Mouse (Mus musculus) embryonic facial prominence, embryonic 15.5 days (tissue): ENCODE results near the gene Haus2. TPM values are rescaled to one million over a fixed set of nuclear protein-coding genes. Genes with fewer than 3 reads are reported as not detected.
"Not testable (repeated sequence)": the region's sequence is repeated elsewhere in the genome, so short reads cannot be mapped to it uniquely, and the experiment has no call there.

ENCODE experiments used
- ATAC-seq: fragments of 200-750 bp; cut with Nextera tagmentation; 2 replicates; pipeline ENCODE4 v1.8.0; 2017; ENCODE audit warnings: low read depth, moderate TSS enrichment; ENCODE audit not compliant: insufficient number of reproducible peaks, low FRiP score, low TSS enrichment
- H3K27ac ChIP-seq: fragments of 300-500 bp; sonication (generic); replicated peaks from 2 replicates; pipeline ENCODE4 v1.5.1; 2015; ENCODE audit warnings: mild to moderate bottlenecking, inconsistent platforms
- H3K27me3 ChIP-seq: fragments of 300-500 bp; sonication (generic); 2 replicates; pipeline ENCODE4 v1.6.1; 2015; ENCODE audit warnings: inconsistent platforms
- H3K36me3 ChIP-seq: fragments of 300-500 bp; sonication (generic); 2 replicates; pipeline ENCODE4 v1.6.1; 2015; ENCODE audit warnings: mild to moderate bottlenecking, inconsistent platforms
- H3K4me1 ChIP-seq: fragments of 300-500 bp; sonication (generic); 2 replicates; pipeline ENCODE4 v1.6.1; 2015; ENCODE audit warnings: inconsistent platforms
- H3K4me2 ChIP-seq: fragments of 300-500 bp; sonication (generic); replicated peaks from 2 replicates; pipeline ENCODE4 v1.6.1; 2015; ENCODE audit warnings: mild to moderate bottlenecking, inconsistent platforms
- H3K4me3 ChIP-seq: fragments of 300-500 bp; sonication (generic); replicated peaks from 2 replicates; pipeline ENCODE4 v1.5.1; 2015; ENCODE audit warnings: mild to moderate bottlenecking, inconsistent platforms
- H3K9ac ChIP-seq: fragments of 300-500 bp; sonication (generic); 2 replicates; pipeline ENCODE4 v1.6.1; 2015; ENCODE audit warnings: inconsistent platforms
- H3K9me3 ChIP-seq: fragments of 300-500 bp; sonication (generic); replicated peaks from 2 replicates; pipeline ENCODE4 v1.6.1; 2016; ENCODE audit warnings: inconsistent platforms
- WGBS: fragments of 180-500 bp; shearing (Covaris S2); methylation state at CpG from one replicate; pipeline ENCODE4 v1.1.7; 2015; 5-methylcytosine and 5-hydroxymethylcytosine counted together
- polyA plus RNA-seq: library from polyadenylated mRNA; unstranded; fragments of >200 nt; fragmentation: Nextera tagmentation; extraction: Ambion mirVana; gene quantifications from 2 replicates; pipeline ENCODE4 v1.2.1, GENCODE M21; 2015

The Haus2 gene
- polyA plus RNA-seq, 1 experiment from 2014 or later = 22.4 TPM

GRCm38 (mm10) chr2:120572161-120572560 is 37.0 kb upstream of the Haus2 start:
- not testable (repeated sequence) for H3K27me3 ChIP-seq, H3K9me3 ChIP-seq, H3K36me3 ChIP-seq, H3K27ac ChIP-seq, H3K9ac ChIP-seq, H3K4me2 ChIP-seq, H3K4me3 ChIP-seq, ATAC-seq
- peaks cover 25% of the 10 kb centered on the region; the same call in 1 of the 2 replicates for H3K4me1 ChIP-seq
- 94% methylated on average over 3 of the region's 3 CpGs for WGBS

GRCm38 (mm10) chr2:120575121-120575520 is 34.1 kb upstream of the Haus2 start:
- no peak overlapping the region for H3K9ac ChIP-seq
- no peak for ATAC-seq
- no peaks in the 10 kb centered on the region for H3K27me3 ChIP-seq
- 0 out of 2 replicates have a peak overlapping the region, but pooled peaks have one; percentile 17 for H3K27ac ChIP-seq
- H3K36me3 ChIP-seq = 0 out of 2 replicates have a peak, but pooled peaks cover 7% of the 10 kb centered on the region
- 48% methylated on average over 3 of the region's 3 CpGs for WGBS
- H3K4me3 ChIP-seq = no peak overlapping the region
- H3K4me1 ChIP-seq = peaks cover 20% of the 10 kb centered on the region; the same call in 1 of the 2 replicates
- no peaks in the 10 kb centered on the region for H3K9me3 ChIP-seq
- H3K4me2 ChIP-seq = no peak overlapping the region

- Histone ChIP-seq H3K27ac (no peak overlapping the region), H3K9me3 (no peaks in the 10 kb centered on the region), H3K4me3 (no peak overlapping the region), H3K4me2 (no peak overlapping the region), H3K4me1 (peaks cover 20% of the 10 kb centered on the region; the same call in 1 of the 2 replicates), H3K9ac (no peak overlapping the region), H3K36me3 (0 out of 2 replicates have a peak, but pooled peaks cover 7% of the 10 kb centered on the region), H3K27me3 (no peaks in the 10 kb centered on the region)
- no peak for ATAC-seq
- WGBS = 75% methylated on average over 2 of the region's 2 CpGs
Observed at GRCm38 (mm10) chr2:120575978-120576377, 33.2 kb upstream of the Haus2 start.

- Histone ChIP-seq H3K9ac (no peak overlapping the region), H3K4me1 (peaks cover 20% of the 10 kb centered on the region; the same call in 1 of the 2 replicates), H3K27ac (no peak overlapping the region), H3K27me3 (no peaks in the 10 kb centered on the region), H3K4me2 (no peak overlapping the region), H3K9me3 (no peaks in the 10 kb centered on the region), H3K36me3 (no peaks in the 10 kb centered on the region), H3K4me3 (no peak overlapping the region)
- no peak for ATAC-seq
- 76% methylated on average over 4 of the region's 4 CpGs for WGBS
Observed at GRCm38 (mm10) chr2:120577799-120578198, 31.4 kb upstream of the Haus2 start.

GRCm38 (mm10) chr2:120578286-120578685 is 30.9 kb upstream of the Haus2 start:
- ATAC-seq = no peak
- peaks cover 20% of the 10 kb centered on the region; the same call in 1 of the 2 replicates for H3K4me1 ChIP-seq
- no peaks in the 10 kb centered on the region for H3K27me3 ChIP-seq
- no peak overlapping the region for H3K9ac ChIP-seq
- 78% methylated on average over 5 of the region's 5 CpGs for WGBS
- H3K4me3 ChIP-seq = no peak overlapping the region
- H3K4me2 ChIP-seq = no peak overlapping the region
- H3K36me3 ChIP-seq = no peaks in the 10 kb centered on the region
- H3K27ac ChIP-seq = no peak overlapping the region
- H3K9me3 ChIP-seq = no peaks in the 10 kb centered on the region

GRCm38 (mm10) chr2:120589759-120590158 is 19.4 kb upstream of the Haus2 start:
- Histone ChIP-seq H3K9ac (no peak overlapping the region), H3K9me3 (no peaks in the 10 kb centered on the region), H3K36me3 (peaks cover 39% of the 10 kb centered on the region), H3K4me3 (no peak overlapping the region), H3K27ac (no peak overlapping the region), H3K4me2 (no peak overlapping the region), H3K4me1 (no peaks in the 10 kb centered on the region), H3K27me3 (no peaks in the 10 kb centered on the region)
- 82% methylated on average over 5 of the region's 5 CpGs for WGBS
- no peak for ATAC-seq

GRCm38 (mm10) chr2:120592227-120592626 is 17.0 kb upstream of the Haus2 start:
- H3K9me3 ChIP-seq = no peaks in the 10 kb centered on the region

GRCm38 (mm10) chr2:120597734-120598133 is 11.4 kb upstream of the Haus2 start:
- no peak overlapping the region for H3K9ac ChIP-seq
- WGBS = 85% methylated on average over 2 of the region's 2 CpGs
- no peaks in the 10 kb centered on the region for H3K9me3 ChIP-seq
- no peak for ATAC-seq
- no peaks in the 10 kb centered on the region for H3K4me1 ChIP-seq
- peaks cover 62% of the 10 kb centered on the region for H3K36me3 ChIP-seq
- H3K27ac ChIP-seq = no peak overlapping the region
- no peaks in the 10 kb centered on the region for H3K27me3 ChIP-seq
- H3K4me3 ChIP-seq = no peak overlapping the region
- no peak overlapping the region for H3K4me2 ChIP-seq

More at GRCm38 (mm10) chr2:120592227-120592626, 17.0 kb upstream of the Haus2 start:
- no peak for ATAC-seq
- no peak overlapping the region for H3K4me2 ChIP-seq
- peaks cover 43% of the 10 kb centered on the region for H3K36me3 ChIP-seq
- H3K9ac ChIP-seq = no peak overlapping the region
- no peaks in the 10 kb centered on the region for H3K27me3 ChIP-seq
- H3K4me3 ChIP-seq = no peak overlapping the region
- WGBS = 76% methylated on average over 1 of the region's 1 CpGs
- no peak overlapping the region for H3K27ac ChIP-seq
- H3K4me1 ChIP-seq = no peaks in the 10 kb centered on the region

GRCm38 (mm10) chr2:120599506-120599905 is 9.7 kb upstream of the Haus2 start:
- ATAC-seq = no peak
- 93% methylated on average over 4 of the region's 4 CpGs for WGBS
- Histone ChIP-seq H3K4me1 (no peaks in the 10 kb centered on the region), H3K9ac (no peak overlapping the region), H3K36me3 (peaks cover 57% of the 10 kb centered on the region), H3K27ac (no peak overlapping the region), H3K9me3 (no peaks in the 10 kb centered on the region), H3K4me3 (no peak overlapping the region), H3K4me2 (no peak overlapping the region), H3K27me3 (no peaks in the 10 kb centered on the region)

GRCm38 (mm10) chr2:120606021-120606690 is 3.0 kb upstream of the Haus2 start:
- no peak overlapping the region for H3K27ac ChIP-seq
- H3K36me3 ChIP-seq = peaks cover 6% of the 10 kb centered on the region
- 87% methylated on average over 6 of the region's 6 CpGs for WGBS
- no peak overlapping the region for H3K9ac ChIP-seq
- H3K4me2 ChIP-seq = no peak overlapping the region
- no peak overlapping the region for H3K4me3 ChIP-seq
- H3K4me1 ChIP-seq = peaks cover 9% of the 10 kb centered on the region
- no peaks in the 10 kb centered on the region for H3K27me3 ChIP-seq
- H3K9me3 ChIP-seq = no peaks in the 10 kb centered on the region
- ATAC-seq = no peak

- Histone ChIP-seq H3K36me3 (peaks cover 40% of the 10 kb centered on the region), H3K9ac (no peak overlapping the region), H3K4me1 (no peaks in the 10 kb centered on the region), H3K9me3 (no peaks in the 10 kb centered on the region), H3K27ac (no peak overlapping the region), H3K4me2 (no peak overlapping the region), H3K27me3 (no peaks in the 10 kb centered on the region), H3K4me3 (no peak overlapping the region)
- WGBS = 89% methylated on average over 5 of the region's 5 CpGs
- no peak for ATAC-seq
Observed at GRCm38 (mm10) chr2:120616279-120617163, 7.3 kb downstream of the Haus2 start.
